Mouse (Mus musculus) hindlimb bud, embryonic 11.5 days (tissue): ENCODE measurements around the gene Cavin1.

Experiments
- DNase-seq: peaks from one replicate; pipeline ENCODE4 v3.0.0-alpha.2; 2012; ENCODE audit warnings: low read depth, low spot score; ENCODE audit errors: extremely low spot score

Cavin1 gene

DNA sequence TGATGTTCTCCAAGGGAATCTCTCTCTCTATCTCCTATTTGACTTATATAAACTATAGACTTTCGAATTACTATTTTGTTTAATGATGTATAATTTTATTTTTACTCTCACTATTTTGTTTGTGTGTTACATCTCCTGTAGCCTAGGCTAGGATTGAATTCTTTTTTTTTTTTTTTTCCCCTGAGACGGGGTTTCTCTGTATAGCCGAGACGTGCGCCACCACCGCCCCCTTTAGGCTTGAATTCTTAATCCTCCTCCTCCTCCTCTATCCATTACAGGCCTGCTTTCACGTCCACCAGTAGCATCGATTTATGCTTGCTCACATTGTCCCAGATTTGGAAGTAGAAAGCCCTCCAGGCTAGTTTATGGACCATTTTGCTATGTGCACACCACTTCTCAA lies 11.4 kb upstream of the Cavin1 start:
- no peak for DNase-seq

DNA sequence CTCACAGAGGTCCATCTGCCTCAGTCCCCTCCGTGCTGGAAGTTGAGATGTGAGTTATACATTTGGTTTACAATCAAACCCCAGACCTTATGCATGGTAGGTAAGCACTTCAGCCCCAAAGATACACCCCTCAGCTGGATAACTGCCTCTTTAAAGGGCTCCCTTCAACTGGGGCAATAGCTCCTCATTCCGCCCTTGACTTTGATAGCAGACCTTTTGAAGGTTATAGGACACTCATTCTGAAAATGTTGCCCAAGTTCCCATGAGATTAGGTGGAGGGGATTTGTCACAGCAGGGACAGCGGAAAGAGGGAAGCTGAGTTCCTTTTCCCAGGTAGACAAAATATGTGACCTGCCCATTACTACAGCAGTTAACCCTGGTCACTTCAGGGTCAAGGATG lies 10.5 kb upstream of the Cavin1 start:
- no peak for DNase-seq

GRCm38 (mm10) chr11:100980438-100980837 lies 9.8 kb upstream of the Cavin1 start:
- no peak for DNase-seq

- DNase-seq, result no peak
Measured at GRCm38 (mm10) chr11:100979887-100980286, 9.2 kb upstream of the Cavin1 start.

- DNase-seq, result no peak
Measured at GRCm38 (mm10) chr11:100975241-100975640, 4.6 kb upstream of the Cavin1 start.

- no peak for DNase-seq
Measured at GRCm38 (mm10) chr11:100974381-100974970, 3.8 kb upstream of the Cavin1 start.

GRCm38 (mm10) chr11:100973245-100973644 lies 2.6 kb upstream of the Cavin1 start:
- DNase-seq, result no peak

DNA sequence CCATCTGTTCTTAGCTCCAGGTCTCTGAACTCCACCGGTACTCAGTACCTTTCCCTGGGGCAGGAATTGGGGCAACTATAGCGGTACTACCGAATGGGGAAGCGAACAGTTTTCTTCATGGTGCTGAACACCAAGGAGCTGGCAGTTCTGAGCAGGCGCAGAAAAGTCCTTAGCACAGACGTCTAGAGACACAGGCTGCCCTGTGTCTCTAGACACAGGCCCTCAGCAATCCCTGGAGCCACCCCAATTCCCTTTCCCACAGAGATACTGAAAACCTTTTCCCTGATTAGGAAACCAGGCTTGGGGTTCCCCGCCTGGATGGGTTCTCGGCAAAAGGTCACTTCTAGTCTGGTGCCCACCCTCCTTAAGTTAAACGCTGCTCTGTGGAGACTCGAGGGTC lies 768 bp upstream of the Cavin1 start:
- no peak for DNase-seq

GRCm38 (mm10) chr11:100969744-100970556 lies 737 bp downstream of the Cavin1 start:
- DNase-seq, result no peak

DNA sequence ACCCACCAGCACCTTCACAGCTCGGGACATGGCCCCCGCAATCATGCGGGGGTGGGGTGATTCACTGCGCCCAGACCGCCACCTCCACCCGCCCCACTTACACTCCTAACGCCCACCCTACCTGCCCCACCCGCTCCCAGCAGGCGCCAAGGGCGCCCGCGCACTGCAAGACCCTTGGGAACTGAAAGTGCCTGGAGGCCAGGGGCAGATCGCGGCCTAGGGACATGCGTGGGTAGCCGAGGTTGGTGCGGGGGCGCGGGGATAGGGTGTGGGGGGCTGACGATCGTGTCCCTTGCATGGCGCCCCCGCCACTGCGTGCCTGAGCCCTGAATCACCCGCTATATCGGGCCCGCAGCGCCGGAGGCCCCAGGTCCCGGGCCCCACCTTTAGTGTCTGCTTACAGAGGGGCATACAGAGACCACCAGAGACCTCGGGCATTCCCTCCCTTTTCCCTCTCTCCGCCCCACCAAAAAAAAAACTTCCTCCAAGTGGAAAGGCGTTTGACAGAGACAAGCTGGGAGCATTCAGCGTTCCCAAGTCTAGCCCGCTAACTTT lies 1.4 kb downstream of the Cavin1 start:
- DNase-seq, result no peak

DNA sequence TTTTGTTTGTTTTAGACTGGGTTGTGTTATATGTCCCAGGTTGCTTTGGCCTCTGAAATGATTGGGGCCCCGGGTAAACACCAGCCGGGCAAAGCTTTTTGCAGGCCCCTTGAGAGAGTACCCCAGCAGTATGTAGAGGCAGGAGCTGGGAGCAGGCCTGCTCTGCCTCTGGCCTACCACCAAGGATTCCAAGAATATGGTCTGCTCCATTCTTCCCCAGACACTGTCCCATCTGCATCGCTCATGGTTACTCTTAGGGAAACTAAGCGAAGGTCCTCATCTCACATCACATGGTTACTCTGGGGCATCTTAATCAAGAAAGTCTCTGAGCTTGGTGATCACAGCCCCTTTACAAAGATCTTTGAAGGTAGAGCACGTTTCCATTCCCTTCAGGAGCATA lies 2.2 kb downstream of the Cavin1 start:
- no peak for DNase-seq

GRCm38 (mm10) chr11:100967881-100968420 lies 2.7 kb downstream of the Cavin1 start:
- DNase-seq, result no peak

DNA sequence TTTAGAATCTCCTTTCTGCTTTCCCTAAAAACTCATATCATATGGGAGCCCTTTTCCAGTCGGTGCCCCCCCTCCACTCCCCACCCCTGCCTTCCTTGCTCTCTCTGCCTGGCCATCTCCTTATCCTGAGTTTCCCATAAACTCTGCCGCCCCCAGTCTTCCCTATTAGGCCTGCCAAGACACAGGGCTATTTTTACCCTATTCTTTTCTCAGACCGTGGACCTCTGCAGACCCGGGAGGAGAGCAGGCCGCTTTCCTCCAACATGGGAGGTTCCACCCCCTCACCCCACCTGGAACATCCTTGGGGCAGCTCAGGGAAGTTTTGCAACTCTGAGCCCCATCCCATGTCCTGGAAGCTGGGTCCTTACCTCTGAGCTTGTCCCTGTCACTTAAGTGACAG lies 3.3 kb downstream of the Cavin1 start:
- DNase-seq, result no peak

- no peak for DNase-seq
Measured at GRCm38 (mm10) chr11:100965760-100966159, 4.9 kb downstream of the Cavin1 start.

- no peak for DNase-seq
Measured at GRCm38 (mm10) chr11:100964901-100965542, 5.7 kb downstream of the Cavin1 start.

DNA sequence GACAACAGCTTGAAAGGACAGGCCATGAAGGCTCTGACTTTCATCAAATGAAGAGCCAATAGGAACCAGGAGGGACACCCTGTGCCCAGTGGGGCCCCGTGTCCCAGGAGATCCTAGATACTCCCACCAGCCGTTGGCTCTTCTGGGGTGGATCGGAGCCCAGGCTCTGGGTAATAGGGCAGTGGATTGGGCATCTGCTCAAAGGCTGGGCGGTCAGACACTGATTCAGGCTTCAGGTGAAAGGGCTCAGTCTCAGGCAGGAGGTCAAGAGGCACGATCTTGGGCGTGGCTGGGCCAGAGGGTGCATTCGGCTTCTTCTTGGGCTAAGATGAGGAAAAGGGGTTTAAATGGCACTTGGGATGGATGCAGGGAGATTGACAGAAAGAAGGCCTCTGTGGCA lies 6.5 kb downstream of the Cavin1 start:
- DNase-seq, result no peak

GRCm38 (mm10) chr11:100963647-100964046 lies 7.0 kb downstream of the Cavin1 start:
- no peak for DNase-seq

DNA sequence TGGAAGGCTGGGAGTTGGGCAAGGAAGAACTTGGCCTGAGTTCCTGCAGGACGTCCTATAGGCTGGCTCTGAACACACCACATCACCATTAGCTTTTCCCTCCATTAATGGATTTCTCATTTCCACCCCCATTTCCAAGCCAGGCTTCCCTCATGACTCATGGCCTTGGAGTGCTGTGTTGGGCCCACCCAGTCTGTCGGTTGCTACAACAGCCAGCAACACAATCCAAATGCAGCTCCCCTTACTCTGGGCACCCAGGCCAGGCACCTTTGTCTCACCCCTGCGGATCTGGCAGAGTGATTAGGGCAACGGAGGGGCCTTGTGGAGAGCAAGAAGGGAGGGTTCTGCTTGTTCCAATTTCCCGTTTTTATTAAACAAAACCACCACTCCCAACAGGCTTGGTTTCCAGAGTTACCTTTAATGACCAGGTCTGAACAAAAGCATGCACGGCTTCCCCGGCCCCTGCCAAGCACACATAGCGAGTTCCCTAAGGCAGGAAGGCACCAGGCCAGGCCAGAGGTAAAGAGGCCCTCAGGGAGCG lies 8.2 kb downstream of the Cavin1 start:
- DNase-seq, result no peak

GRCm38 (mm10) chr11:100960540-100960939 lies 10.1 kb downstream of the Cavin1 start:
- DNase-seq, result no peak

GRCm38 (mm10) chr11:100959826-100960225 lies 10.9 kb downstream of the Cavin1 start:
- no peak for DNase-seq

GRCm38 (mm10) chr11:100959464-100959810 lies 11.2 kb downstream of the Cavin1 start:
- no peak for DNase-seq
